Mouse (Mus musculus): Measurements from ENCODE around the gene Lsmem1. TPM values are rescaled to one million over a fixed set of nuclear protein-coding genes. Genes with fewer than 3 reads are reported as not detected.
A peak's percentile ranks its signal among the peaks of the same experiment; 100 is the strongest.

The Lsmem1 gene
- total RNA-seq (2014; fragmentation: Nextera tagmentation): not detected in 2 replicates
- 0.23 and 0.44 TPM in 2 replicates for total RNA-seq (2017)
- polyA plus RNA-seq (2012): not detected in 2 replicates

DNA sequence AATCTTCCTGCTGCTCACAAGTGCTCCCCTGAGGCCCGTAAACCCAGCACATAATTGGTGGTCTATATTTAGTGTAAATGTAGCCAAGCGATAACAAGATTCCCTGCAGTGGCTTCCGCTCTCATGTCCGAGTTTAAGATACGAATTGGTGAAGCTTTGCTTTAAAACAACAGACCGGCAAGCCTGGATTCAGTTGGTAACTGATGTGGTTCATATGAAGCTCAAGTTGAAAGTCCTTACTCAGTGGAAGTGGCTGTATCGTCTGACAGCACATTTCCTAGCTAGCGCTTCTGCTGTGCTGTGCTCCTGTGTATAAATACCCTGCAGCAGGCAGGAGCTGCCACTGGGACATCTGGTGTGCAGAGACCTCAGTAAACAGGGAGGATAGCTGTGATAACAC is at the start of gene Lsmem1:
Gene Lsmem1 (minus strand): TSS at position 189 of the 400 bp plus-strand sequence.
- no peaks in the 10 kb centered on the region for H3K9me3 ChIP-seq (replicated peaks)
- peaks cover 3% of the 10 kb centered on the region; the same call in 1 of the 2 replicates for H3K4me1 ChIP-seq (ENCODE audit: insufficient read depth, low read depth, low read length)
- DNase-seq (ENCODE audit: low spot score) (no peak), ATAC-seq (ENCODE audit: extremely low read depth, insufficient number of reproducible peaks, low FRiP score, poor library complexity, severe bottlenecking) (no peak)
- peaks cover 49% of the 10 kb centered on the region for H3K36me3 ChIP-seq (replicated peaks)
- no peaks in the 10 kb centered on the region for H3K27me3 ChIP-seq (ENCODE audit: insufficient read depth, low read length)
- TF ChIP-seq GATA2 (IDR thresholded peaks at IDR 0.05; ENCODE audit: borderline replicate concordance, low read depth, low read length) (no peak), CTCF (IDR thresholded peaks at IDR 0.05; ENCODE audit: low read depth, low read length) (no peak), POLR2AphosphoS5 (IDR thresholded peaks at IDR 0.05; ENCODE audit: insufficient replicate concordance, low read depth, low read length) (no peak), TAL1 (conservative IDR thresholded peaks at IDR 0.05; ENCODE audit: low read depth, low read length) (no peak), GATA1 (IDR thresholded peaks at IDR 0.05; ENCODE audit: borderline replicate concordance, low read length) (no peak)
- no peak within 1 kb of the TSS for H3K4me3 ChIP-seq (ENCODE audit: low read depth, low read length)

DNA sequence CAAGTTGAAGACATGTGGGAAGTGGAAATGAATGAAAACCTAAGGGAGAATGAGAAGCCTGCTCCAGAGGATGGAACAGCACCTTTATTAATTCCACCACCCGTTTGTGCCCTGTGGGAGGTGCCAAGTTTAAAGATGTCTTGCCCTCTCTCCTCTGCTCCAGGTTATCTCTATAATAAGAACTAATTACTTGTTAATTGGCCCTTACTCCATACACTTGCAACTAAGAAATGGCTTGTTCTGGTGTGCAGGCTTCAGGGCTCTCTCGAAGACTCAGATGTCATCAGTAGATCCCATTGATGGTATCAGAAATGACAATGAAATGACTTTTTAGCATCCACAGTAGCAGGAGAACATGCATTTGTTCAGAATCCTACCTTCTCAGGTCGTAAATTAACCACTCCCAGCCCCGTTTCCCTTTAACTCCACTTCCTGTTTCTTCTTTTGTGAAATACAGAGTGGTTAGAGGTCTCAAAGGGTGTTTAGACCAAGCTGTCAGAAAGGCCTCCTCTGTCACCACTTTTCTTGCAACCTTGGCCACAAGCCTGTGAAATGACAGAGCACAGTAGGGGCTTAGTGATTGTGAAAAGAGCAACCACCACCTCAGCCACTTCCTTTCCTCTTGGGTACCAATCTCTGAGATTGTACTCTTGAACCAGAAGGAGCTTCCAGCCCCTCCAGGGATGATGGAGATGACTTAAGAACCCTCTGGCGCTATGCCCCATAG is 49.3 kb upstream of the Lsmem1 start, which contains the start of gene Ifrd1:
Gene Ifrd1 (minus strand): TSS at position 51 of the 727 bp plus-strand sequence.
- H3K4me3 ChIP-seq (ENCODE audit: low read depth, low read length): peak within 1 kb of the TSS; percentile 21; the same call in 1 of the 2 replicates
- no peaks in the 10 kb centered on the region; the same call in 1 of the 2 replicates for H3K27me3 ChIP-seq (ENCODE audit: insufficient read depth, low read length)
- no peaks in the 10 kb centered on the region for H3K36me3 ChIP-seq (replicated peaks)
- DNase-seq (ENCODE audit: low spot score): peak; percentile 25
- no peak for ATAC-seq (ENCODE audit: extremely low read depth, insufficient number of reproducible peaks, low FRiP score, poor library complexity, severe bottlenecking)
- TF ChIP-seq POLR2AphosphoS5 (IDR thresholded peaks at IDR 0.05; ENCODE audit: insufficient replicate concordance, low read depth, low read length) (no peak), CTCF (IDR thresholded peaks at IDR 0.05; ENCODE audit: low read depth, low read length) (no peak), GATA1 (IDR thresholded peaks at IDR 0.05; ENCODE audit: borderline replicate concordance, low read length) (no peak), TAL1 (conservative IDR thresholded peaks at IDR 0.05; ENCODE audit: low read depth, low read length) (no peak), GATA2 (IDR thresholded peaks at IDR 0.05; ENCODE audit: borderline replicate concordance, low read depth, low read length) (no peak)
- peaks cover 39% of the 10 kb centered on the region for H3K4me1 ChIP-seq (ENCODE audit: insufficient read depth, low read depth, low read length)
- no peaks in the 10 kb centered on the region for H3K9me3 ChIP-seq (replicated peaks)

DNA sequence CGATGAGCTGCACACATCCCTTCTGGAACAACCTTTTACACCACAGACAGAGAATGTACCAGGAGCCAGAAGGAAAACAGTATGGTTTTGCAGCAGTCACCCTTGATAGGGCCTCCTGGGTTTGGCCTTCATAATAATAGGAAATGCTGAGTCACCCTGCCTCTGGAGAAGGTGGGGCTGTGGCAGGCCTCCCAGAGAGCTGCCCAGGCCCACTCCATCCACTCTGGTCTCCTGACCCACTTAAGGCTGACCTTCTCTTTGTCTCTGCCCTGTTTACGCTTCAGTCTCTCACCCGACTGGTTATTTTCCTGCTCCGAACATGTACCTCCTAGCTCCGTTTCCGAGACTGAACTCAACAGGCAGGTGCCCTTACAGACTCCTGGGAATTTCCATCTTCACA is 48.7 kb upstream of the Lsmem1 start:
- no peak for TF ChIP-seq CTCF (IDR thresholded peaks at IDR 0.05; ENCODE audit: low read depth, low read length)
- no peak for TF ChIP-seq POLR2AphosphoS5 (IDR thresholded peaks at IDR 0.05; ENCODE audit: insufficient replicate concordance, low read depth, low read length)
- TF ChIP-seq GATA1 (IDR thresholded peaks at IDR 0.05; ENCODE audit: borderline replicate concordance, low read length): no peak
- TF ChIP-seq GATA2 (IDR thresholded peaks at IDR 0.05; ENCODE audit: borderline replicate concordance, low read depth, low read length): no peak
- TF ChIP-seq TAL1 (conservative IDR thresholded peaks at IDR 0.05; ENCODE audit: low read depth, low read length): no peak
- Histone ChIP-seq H3K4me3 (ENCODE audit: low read depth, low read length) (peak overlapping the region; percentile 21; the same call in 1 of the 2 replicates), H3K9me3 (replicated peaks) (no peaks in the 10 kb centered on the region), H3K27me3 (ENCODE audit: insufficient read depth, low read length) (no peaks in the 10 kb centered on the region; the same call in 1 of the 2 replicates), H3K4me1 (ENCODE audit: insufficient read depth, low read depth, low read length) (peaks cover 36% of the 10 kb centered on the region), H3K36me3 (replicated peaks) (no peaks in the 10 kb centered on the region)
- ATAC-seq (ENCODE audit: extremely low read depth, insufficient number of reproducible peaks, low FRiP score, poor library complexity, severe bottlenecking) (peak; percentile 92), DNase-seq (ENCODE audit: low spot score) (peak; percentile 51)

DNA sequence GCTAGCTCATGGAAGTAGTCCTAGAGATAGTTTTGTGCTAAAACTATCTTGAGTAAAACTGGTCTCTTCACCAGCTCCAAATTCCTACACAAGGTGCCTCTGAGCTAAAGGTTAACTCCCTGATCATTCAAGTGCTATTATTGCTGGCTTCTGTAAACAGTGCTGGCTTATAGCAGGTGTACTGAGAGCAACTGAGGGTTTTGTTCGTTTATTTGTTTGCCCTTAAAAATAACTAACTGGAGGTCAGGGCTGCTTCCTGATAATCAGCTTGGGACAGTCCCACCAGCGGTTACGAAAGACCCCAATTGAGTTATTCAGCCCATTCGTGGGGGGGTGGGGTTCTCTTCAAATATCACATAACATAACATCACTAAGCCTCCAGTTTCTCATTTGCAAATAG is 48.1 kb upstream of the Lsmem1 start:
- H3K9me3 ChIP-seq (replicated peaks): no peaks in the 10 kb centered on the region
- no peak overlapping the region; the same call in 1 of the 2 replicates for H3K4me3 ChIP-seq (ENCODE audit: low read depth, low read length)
- ATAC-seq (ENCODE audit: extremely low read depth, insufficient number of reproducible peaks, low FRiP score, poor library complexity, severe bottlenecking): no peak
- TF ChIP-seq CTCF (IDR thresholded peaks at IDR 0.05; ENCODE audit: low read depth, low read length): no peak
- no peak for TF ChIP-seq POLR2AphosphoS5 (IDR thresholded peaks at IDR 0.05; ENCODE audit: insufficient replicate concordance, low read depth, low read length)
- TF ChIP-seq GATA1 (IDR thresholded peaks at IDR 0.05; ENCODE audit: borderline replicate concordance, low read length): no peak
- no peak for TF ChIP-seq GATA2 (IDR thresholded peaks at IDR 0.05; ENCODE audit: borderline replicate concordance, low read depth, low read length)
- no peak for TF ChIP-seq TAL1 (conservative IDR thresholded peaks at IDR 0.05; ENCODE audit: low read depth, low read length)
- no peaks in the 10 kb centered on the region; the same call in 1 of the 2 replicates for H3K27me3 ChIP-seq (ENCODE audit: insufficient read depth, low read length)
- H3K36me3 ChIP-seq (replicated peaks): no peaks in the 10 kb centered on the region
- no peak for DNase-seq (ENCODE audit: low spot score)
- peaks cover 36% of the 10 kb centered on the region for H3K4me1 ChIP-seq (ENCODE audit: insufficient read depth, low read depth, low read length)

DNA sequence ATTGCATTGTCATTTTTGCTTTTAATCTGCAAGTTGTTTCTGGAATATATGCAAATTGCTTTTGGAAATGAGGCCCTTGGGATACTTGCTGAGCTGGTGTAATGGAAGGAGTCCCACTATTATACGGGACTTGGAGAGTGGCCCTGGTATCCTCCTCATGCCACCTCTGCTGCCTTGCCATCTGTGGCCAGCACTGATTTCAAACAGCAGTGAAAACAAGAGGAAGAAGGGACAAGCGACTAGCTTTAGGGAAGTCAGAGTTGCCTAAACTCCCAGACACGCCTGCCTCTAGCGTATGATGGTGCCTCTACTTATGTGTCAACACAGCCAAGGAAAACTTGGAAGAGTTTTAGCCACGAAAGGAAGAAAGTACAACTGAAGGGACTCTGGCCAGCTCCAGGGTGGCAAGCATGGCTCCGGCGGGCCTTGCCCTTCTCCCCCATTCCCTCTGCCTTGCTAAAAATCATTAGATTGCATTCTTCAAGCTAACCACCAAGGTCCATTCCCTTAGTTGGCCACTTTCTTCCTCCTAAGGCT is 46.2 kb upstream of the Lsmem1 start:
- DNase-seq (ENCODE audit: low spot score) (no peak), ATAC-seq (ENCODE audit: extremely low read depth, insufficient number of reproducible peaks, low FRiP score, poor library complexity, severe bottlenecking) (no peak)
- Histone ChIP-seq H3K36me3 (replicated peaks) (no peaks in the 10 kb centered on the region), H3K4me1 (ENCODE audit: insufficient read depth, low read depth, low read length) (peaks cover 37% of the 10 kb centered on the region), H3K27me3 (ENCODE audit: insufficient read depth, low read length) (peaks cover 5% of the 10 kb centered on the region), H3K9me3 (replicated peaks) (no peaks in the 10 kb centered on the region), H3K4me3 (ENCODE audit: low read depth, low read length) (no peak overlapping the region)
- TF ChIP-seq POLR2AphosphoS5 (IDR thresholded peaks at IDR 0.05; ENCODE audit: insufficient replicate concordance, low read depth, low read length): no peak
- TF ChIP-seq GATA1 (IDR thresholded peaks at IDR 0.05; ENCODE audit: borderline replicate concordance, low read length): no peak
- no peak for TF ChIP-seq CTCF (IDR thresholded peaks at IDR 0.05; ENCODE audit: low read depth, low read length)

DNA sequence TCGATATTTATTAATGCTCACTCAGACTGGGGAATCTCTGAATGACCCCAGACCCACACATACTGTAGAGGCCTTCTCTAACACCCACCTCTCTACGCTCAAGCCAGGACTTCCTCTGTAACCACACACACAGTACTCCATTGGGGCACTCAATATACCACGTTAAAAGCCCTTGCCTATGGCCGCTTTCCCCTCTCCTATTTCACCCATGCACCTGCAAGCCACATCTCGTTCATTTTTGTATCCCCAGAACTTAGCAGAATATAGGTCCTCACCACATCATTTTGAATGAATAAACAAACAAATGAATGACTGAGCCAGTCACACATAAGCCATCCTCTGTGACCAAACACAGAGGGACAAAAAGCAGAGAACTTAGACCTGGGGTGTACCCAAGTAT is 45.6 kb upstream of the Lsmem1 start:
- peaks cover 10% of the 10 kb centered on the region for H3K27me3 ChIP-seq (ENCODE audit: insufficient read depth, low read length)
- H3K4me1 ChIP-seq (ENCODE audit: insufficient read depth, low read depth, low read length): peaks cover 32% of the 10 kb centered on the region
- no peak for ATAC-seq (ENCODE audit: extremely low read depth, insufficient number of reproducible peaks, low FRiP score, poor library complexity, severe bottlenecking)
- no peak for DNase-seq (ENCODE audit: low spot score)
- no peak overlapping the region for H3K4me3 ChIP-seq (ENCODE audit: low read depth, low read length)
- H3K9me3 ChIP-seq (replicated peaks): no peaks in the 10 kb centered on the region
- no peaks in the 10 kb centered on the region for H3K36me3 ChIP-seq (replicated peaks)
- TF ChIP-seq TAL1 (conservative IDR thresholded peaks at IDR 0.05; ENCODE audit: low read depth, low read length) (no peak), GATA1 (IDR thresholded peaks at IDR 0.05; ENCODE audit: borderline replicate concordance, low read length) (no peak), GATA2 (IDR thresholded peaks at IDR 0.05; ENCODE audit: borderline replicate concordance, low read depth, low read length) (no peak)
